12 mouse cellular contexts compared by ENCODE assay signal in the genomic region with DNA sequence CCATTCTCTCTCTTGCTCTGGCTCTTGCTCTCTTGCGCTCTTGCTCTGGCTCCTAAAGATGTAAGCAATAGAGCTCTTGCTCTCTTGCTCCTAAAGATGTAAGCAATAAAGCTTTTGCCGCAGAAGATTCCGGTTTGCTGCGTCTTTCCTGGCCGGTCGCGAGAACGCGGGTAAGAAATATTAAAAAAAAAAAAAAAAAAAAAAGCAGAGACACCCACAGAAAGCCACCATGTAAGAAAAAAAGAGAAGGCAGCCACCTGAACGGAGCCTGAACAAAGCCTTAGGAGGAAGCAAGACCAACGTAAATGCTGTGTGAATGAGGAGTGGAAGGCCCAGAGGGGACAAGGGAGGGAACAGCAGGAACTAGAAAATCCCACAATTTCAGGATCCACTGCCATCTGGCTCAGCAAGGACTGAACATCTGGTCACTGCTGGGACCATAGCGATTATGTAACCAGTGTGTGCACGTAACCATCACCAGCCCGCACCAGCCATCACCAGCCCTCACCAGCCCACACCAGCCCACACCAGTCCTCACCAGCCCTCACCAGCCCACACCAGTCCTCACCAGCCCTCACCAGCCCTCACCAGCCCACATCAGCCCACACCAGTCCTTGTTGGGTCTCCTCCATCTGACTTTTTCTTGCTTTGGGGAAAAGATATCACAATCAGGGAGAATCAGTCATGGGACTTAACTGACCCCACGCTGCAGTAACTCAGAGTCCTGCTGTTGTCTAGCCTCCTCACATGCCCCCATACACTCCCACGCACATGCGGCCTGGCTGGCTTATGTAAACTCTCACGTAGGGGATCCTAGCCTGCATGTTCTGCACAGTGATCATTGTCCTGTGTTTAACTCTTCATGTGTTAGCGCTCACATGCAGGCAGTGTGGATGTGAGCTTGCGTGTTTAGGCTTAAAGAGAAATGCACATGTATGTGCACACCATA. TPM values are rescaled to one million over a fixed set of nuclear protein-coding genes. Genes with fewer than 3 reads are reported as not detected.
DNase-seq lines count a peak whose midpoint lies in the region; ATAC-seq lines count a peak whose summit lies in the region.
"Had no signal": no experiment of that assay in that cellular context is flagged by ENCODE, and none has a peak within 500 bp of the region (broad histone marks: within the 10 kb centered on the region; RNA-seq: fewer than 3 reads in every experiment).

No protein-coding gene starts in this region.

- no peaks in the 10 kb centered on the region for H3K36me3 ChIP-seq in forebrain, embryonic 10.5 days (replicated peaks)
- H3K36me3 ChIP-seq in hindbrain, embryonic 11.5 days (ENCODE audit: control insufficient read depth, insufficient read depth, low read length), result no peaks in the 10 kb centered on the region
- H3K36me3 ChIP-seq: embryonic facial prominence, embryonic 15.5 days; hindbrain, embryonic 13.5 days had no signal

- H3K27me3 ChIP-seq in forebrain, embryonic 10.5 days (ENCODE audit: poor library complexity, severe bottlenecking), result no peaks in the 10 kb centered on the region
- no peaks in the 10 kb centered on the region for H3K27me3 ChIP-seq in hindbrain, embryonic 11.5 days (ENCODE audit: control insufficient read depth, insufficient read depth, low read length)
- H3K27me3 ChIP-seq: embryonic facial prominence, embryonic 15.5 days; hindbrain, embryonic 13.5 days had no signal

- intact Hi-C loops in gastrocnemius, postnatal 14 days (cut with DNase I; ENCODE audit: low total_unique reads), result no loop called here
- intact Hi-C loops in heart, postnatal 25 days (cut with DNase I), result no loop called here

- H3K9ac ChIP-seq in hindbrain, embryonic 11.5 days (ENCODE audit: low read depth, low read length), result no peak overlapping the region
- H3K9ac ChIP-seq: embryonic facial prominence, embryonic 15.5 days; hindbrain, embryonic 13.5 days had no signal

- no peak overlapping the region for H3K27ac ChIP-seq in forebrain, embryonic 10.5 days
- no peak overlapping the region for H3K27ac ChIP-seq in hindbrain, embryonic 11.5 days (ENCODE audit: low read depth, low read length)
- H3K27ac ChIP-seq: embryonic facial prominence, embryonic 15.5 days; hindbrain, embryonic 13.5 days; left cerebral cortex, adult 2 months had no signal

- H3K9me3 ChIP-seq in forebrain, embryonic 10.5 days, result peaks cover 5% of the 10 kb centered on the region; the same call in 1 of the 2 replicates
- H3K9me3 ChIP-seq in hindbrain, embryonic 11.5 days (ENCODE audit: control insufficient read depth, low read length), result no peaks in the 10 kb centered on the region
- H3K9me3 ChIP-seq: embryonic facial prominence, embryonic 15.5 days; hindbrain, embryonic 13.5 days had no signal

- no peak overlapping the region for H3K4me3 ChIP-seq in forebrain, embryonic 10.5 days
- H3K4me3 ChIP-seq in hindbrain, embryonic 11.5 days (ENCODE audit: low read depth, low read length), result no peak overlapping the region
- H3K4me3 ChIP-seq: embryonic facial prominence, embryonic 15.5 days; hindbrain, embryonic 13.5 days; left cerebral cortex, adult 2 months had no signal

- no peak for ATAC-seq in hindbrain, embryonic 11.5 days (ENCODE audit: low FRiP score)

- peaks cover 9% of the 10 kb centered on the region for H3K4me1 ChIP-seq in forebrain, embryonic 10.5 days
- H3K4me1 ChIP-seq in hindbrain, embryonic 11.5 days (replicated peaks; ENCODE audit: control insufficient read depth, insufficient read depth, low read length), result no peaks in the 10 kb centered on the region
- H3K4me1 ChIP-seq: embryonic facial prominence, embryonic 15.5 days; hindbrain, embryonic 13.5 days had no signal

- 94% methylated on average over 20 of the region's 20 CpGs for WGBS in forebrain, embryonic 10.5 days
- WGBS in hindbrain, embryonic 11.5 days, result 92% methylated on average over 20 of the region's 20 CpGs

- DNase-seq in right cerebral cortex, adult 18-20 months, result peak; percentile 23
- no peak for DNase-seq in right cerebral cortex, postnatal 10 days (ENCODE audit: low spot score in 2 of 2)
- DNase-seq in gastrocnemius, postnatal 14 days, result peak; percentile 43
- peak; percentile 46 for DNase-seq in heart, postnatal 25 days (ENCODE audit: low spot score)
- DNase-seq in testis, postnatal 10 days (ENCODE audit: low spot score), result peak; percentile 71
- no peak for DNase-seq in embryo, embryonic 11 days
- no peak for DNase-seq in forebrain, embryonic 10.5 days (ENCODE audit: extremely low spot score, low spot score)
- DNase-seq in hindbrain, embryonic 11.5 days (ENCODE audit: low spot score), result no peak
- DNase-seq: cerebellum, postnatal 14 days had no signal

- no peak overlapping the region for H3K4me2 ChIP-seq in hindbrain, embryonic 11.5 days (replicated peaks; ENCODE audit: low read depth, low read length)
- H3K4me2 ChIP-seq: embryonic facial prominence, embryonic 15.5 days; hindbrain, embryonic 13.5 days had no signal

RNA-seq across cellular contexts. Expression of a gene that starts 24.7 kb away (rescaled TPM):
- 100 to 1,000 TPM in 1 of 2 experiments, 10 to 100 TPM in 1; 87.5 to 102 TPM for total RNA-seq in gastrocnemius, postnatal 14 days (2021)
- 10 to 100 TPM; 31.8 to 33.7 TPM for total RNA-seq in heart, postnatal 25 days (2021)
- 4.8 and 5.3 TPM in 2 replicates for polyA plus RNA-seq in forebrain, embryonic 10.5 days (2016; fragmentation: Nextera tagmentation; extraction: Ambion mirVana)
- polyA plus RNA-seq in hindbrain, embryonic 11.5 days (2014; fragmentation: Nextera tagmentation; extraction: Ambion mirVana), result 5.5 and 7.5 TPM in 2 replicates

RNA-seq across cellular contexts. Expression of a gene that starts 30.8 kb away (rescaled TPM):
- 10 to 100 TPM; 79.2 to 83.9 TPM for total RNA-seq in gastrocnemius, postnatal 14 days (2021)
- 10 to 100 TPM; 79.0 to 89.8 TPM for total RNA-seq in heart, postnatal 25 days (2021)
- 48.2 and 50.1 TPM in 2 replicates for polyA plus RNA-seq in forebrain, embryonic 10.5 days (2016; fragmentation: Nextera tagmentation; extraction: Ambion mirVana)
- polyA plus RNA-seq in hindbrain, embryonic 11.5 days (2014; fragmentation: Nextera tagmentation; extraction: Ambion mirVana), result 57.6 and 69.0 TPM in 2 replicates

RNA-seq across cellular contexts. Expression of a gene that starts 35.4 kb away (rescaled TPM):
- total RNA-seq in gastrocnemius, postnatal 14 days (2021), result 10 to 100 TPM in 1 of 2 experiments, 1 to 10 TPM in 1; 9.5 to 20.5 TPM
- total RNA-seq in heart, postnatal 25 days (2021), result 10 to 100 TPM; 20.0 TPM
- polyA plus RNA-seq in forebrain, embryonic 10.5 days (2016; fragmentation: Nextera tagmentation; extraction: Ambion mirVana), result 1.3 and 1.5 TPM in 2 replicates
- 0.91 and 1.3 TPM in 2 replicates for polyA plus RNA-seq in hindbrain, embryonic 11.5 days (2014; fragmentation: Nextera tagmentation; extraction: Ambion mirVana)

Comparison
In these comparisons a context has a peak if more than half of its experiments do, and no peak if none do; other contexts are left out.
1. DNase-seq: peak in right cerebral cortex, adult 18-20 months (single experiment), gastrocnemius, postnatal 14 days (single experiment), heart, postnatal 25 days (single experiment) and testis, postnatal 10 days (single experiment); none in right cerebral cortex, postnatal 10 days (0 of 2), embryo, embryonic 11 days (single experiment), forebrain, embryonic 10.5 days (single experiment) and hindbrain, embryonic 11.5 days (single experiment).